Mouse (Mus musculus): Measurements from ENCODE around the gene Actbl2. TPM values are rescaled to one million over a fixed set of nuclear protein-coding genes. Genes with fewer than 3 reads are reported as not detected.

The Actbl2 gene
- not detected in 2 replicates for polyA plus RNA-seq (2012; ENCODE audit: insufficient read depth, insufficient read length, low replicate concordance, missing spikeins)

- 86% methylated on average over 5 of the region's 5 CpGs for WGBS
- H3K27ac ChIP-seq (ENCODE audit: insufficient read depth, low read depth, low read length): no peak within 1 kb of the TSS
- H3K4me3 ChIP-seq (ENCODE audit: insufficient read depth, low read depth, low read length): no peak within 1 kb of the TSS
- H3K4me1 ChIP-seq (ENCODE audit: control insufficient read depth, insufficient read depth, low read length): no peaks in the 10 kb centered on the region
- TF ChIP-seq CTCF (IDR thresholded peaks at IDR 0.05; ENCODE audit: insufficient read depth, low read depth, low read length) (no peak), POLR2A (IDR thresholded peaks at IDR 0.05; ENCODE audit: insufficient read depth, low read depth, low read length) (no peak)
Observed at GRCm38 (mm10) chr13:111254713-111255112, at the start of gene Actbl2. TSS of gene Actbl2 (plus strand) at chr13:111255013.

GRCm38 (mm10) chr13:111210649-111211378 is 44.0 kb upstream of the Actbl2 start:
- whole genome bisulfite sequencing: 55% methylated on average over 8 of the region's 8 CpGs
- H3K4me1 ChIP-seq (ENCODE audit: control insufficient read depth, insufficient read depth, low read length): no peaks in the 10 kb centered on the region
- no peak overlapping the region for H3K27ac ChIP-seq (ENCODE audit: insufficient read depth, low read depth, low read length)
- no peak for TF ChIP-seq CTCF (IDR thresholded peaks at IDR 0.05; ENCODE audit: insufficient read depth, low read depth, low read length)
- H3K4me3 ChIP-seq (ENCODE audit: insufficient read depth, low read depth, low read length): no peak overlapping the region

- TF ChIP-seq CTCF (IDR thresholded peaks at IDR 0.05; ENCODE audit: insufficient read depth, low read depth, low read length) (no peak), POLR2A (IDR thresholded peaks at IDR 0.05; ENCODE audit: insufficient read depth, low read depth, low read length) (no peak)
- 43% methylated on average over 5 of the region's 5 CpGs for WGBS
- no peak overlapping the region for H3K27ac ChIP-seq (ENCODE audit: insufficient read depth, low read depth, low read length)
- H3K4me1 ChIP-seq (ENCODE audit: control insufficient read depth, insufficient read depth, low read length): peaks cover 5% of the 10 kb centered on the region
- H3K4me3 ChIP-seq (ENCODE audit: insufficient read depth, low read depth, low read length): no peak overlapping the region
Observed at GRCm38 (mm10) chr13:111228768-111229167, 26.0 kb upstream of the Actbl2 start.

- Histone ChIP-seq H3K4me1 (ENCODE audit: control insufficient read depth, insufficient read depth, low read length) (peaks cover 5% of the 10 kb centered on the region), H3K4me3 (ENCODE audit: insufficient read depth, low read depth, low read length) (no peak overlapping the region), H3K27ac (ENCODE audit: insufficient read depth, low read depth, low read length) (no peak overlapping the region)
- TF ChIP-seq POLR2A (IDR thresholded peaks at IDR 0.05; ENCODE audit: insufficient read depth, low read depth, low read length): no peak
- no peak for TF ChIP-seq CTCF (IDR thresholded peaks at IDR 0.05; ENCODE audit: insufficient read depth, low read depth, low read length)
- WGBS: 91% methylated on average over 6 of the region's 6 CpGs
Observed at GRCm38 (mm10) chr13:111229541-111229940, 25.3 kb upstream of the Actbl2 start.

- peaks cover 5% of the 10 kb centered on the region for H3K4me1 ChIP-seq (ENCODE audit: control insufficient read depth, insufficient read depth, low read length)
- TF ChIP-seq CTCF (IDR thresholded peaks at IDR 0.05; ENCODE audit: insufficient read depth, low read depth, low read length) (no peak), POLR2A (IDR thresholded peaks at IDR 0.05; ENCODE audit: insufficient read depth, low read depth, low read length) (no peak)
- H3K4me3 ChIP-seq (ENCODE audit: insufficient read depth, low read depth, low read length): no peak overlapping the region
- H3K27ac ChIP-seq (ENCODE audit: insufficient read depth, low read depth, low read length): no peak overlapping the region
- WGBS: 74% methylated on average over 7 of the region's 7 CpGs
Observed at GRCm38 (mm10) chr13:111232416-111232815, 22.4 kb upstream of the Actbl2 start.

- Histone ChIP-seq H3K4me1 (ENCODE audit: control insufficient read depth, insufficient read depth, low read length) (peaks cover 5% of the 10 kb centered on the region), H3K4me3 (ENCODE audit: insufficient read depth, low read depth, low read length) (no peak overlapping the region), H3K27ac (ENCODE audit: insufficient read depth, low read depth, low read length) (no peak overlapping the region)
- TF ChIP-seq CTCF (IDR thresholded peaks at IDR 0.05; ENCODE audit: insufficient read depth, low read depth, low read length): no peak
- no peak for TF ChIP-seq POLR2A (IDR thresholded peaks at IDR 0.05; ENCODE audit: insufficient read depth, low read depth, low read length)
- 90% methylated on average over 5 of the region's 5 CpGs for WGBS
Observed at GRCm38 (mm10) chr13:111233356-111233755, 21.5 kb upstream of the Actbl2 start.

- no peak overlapping the region for H3K27ac ChIP-seq (ENCODE audit: insufficient read depth, low read depth, low read length)
- H3K4me3 ChIP-seq (ENCODE audit: insufficient read depth, low read depth, low read length): no peak overlapping the region
- TF ChIP-seq CTCF (IDR thresholded peaks at IDR 0.05; ENCODE audit: insufficient read depth, low read depth, low read length): no peak
- TF ChIP-seq POLR2A (IDR thresholded peaks at IDR 0.05; ENCODE audit: insufficient read depth, low read depth, low read length): no peak
- WGBS: 89% methylated on average over 3 of the region's 3 CpGs
- H3K4me1 ChIP-seq (ENCODE audit: control insufficient read depth, insufficient read depth, low read length): peaks cover 5% of the 10 kb centered on the region
Observed at GRCm38 (mm10) chr13:111234573-111234972, 20.2 kb upstream of the Actbl2 start.

- TF ChIP-seq CTCF (IDR thresholded peaks at IDR 0.05; ENCODE audit: insufficient read depth, low read depth, low read length) (no peak), POLR2A (IDR thresholded peaks at IDR 0.05; ENCODE audit: insufficient read depth, low read depth, low read length) (no peak)
- H3K4me3 ChIP-seq (ENCODE audit: insufficient read depth, low read depth, low read length): no peak overlapping the region
- H3K4me1 ChIP-seq (ENCODE audit: control insufficient read depth, insufficient read depth, low read length): peaks cover 5% of the 10 kb centered on the region
- 54% methylated on average over 6 of the region's 6 CpGs for WGBS
- peak overlapping the region; percentile 16; the same call in 1 of the 2 replicates for H3K27ac ChIP-seq (ENCODE audit: insufficient read depth, low read depth, low read length)
Observed at GRCm38 (mm10) chr13:111235719-111236166, 19.1 kb upstream of the Actbl2 start.

GRCm38 (mm10) chr13:111236461-111236864 is 18.4 kb upstream of the Actbl2 start:
- H3K27ac ChIP-seq (ENCODE audit: insufficient read depth, low read depth, low read length): peak overlapping the region; percentile 16; the same call in 1 of the 2 replicates
- TF ChIP-seq CTCF (IDR thresholded peaks at IDR 0.05; ENCODE audit: insufficient read depth, low read depth, low read length) (no peak), POLR2A (IDR thresholded peaks at IDR 0.05; ENCODE audit: insufficient read depth, low read depth, low read length) (no peak)
- no peak overlapping the region for H3K4me3 ChIP-seq (ENCODE audit: insufficient read depth, low read depth, low read length)
- 90% methylated on average over 9 of the region's 9 CpGs for WGBS
- H3K4me1 ChIP-seq (ENCODE audit: control insufficient read depth, insufficient read depth, low read length): peaks cover 5% of the 10 kb centered on the region
